ENCODE assay signal across 24 mouse cellular contexts in genomic region chr8:110323981-110324574, GRCm38 (mm10). TPM values are rescaled to one million over a fixed set of nuclear protein-coding genes. Genes with fewer than 3 reads are reported as not detected.
DNase-seq lines count a peak whose midpoint lies in the region; ATAC-seq and TF ChIP-seq lines count a peak whose summit lies in the region.
"Had no signal": no experiment of that assay in that cellular context is flagged by ENCODE, and none has a peak within 500 bp of the region (broad histone marks: within the 10 kb centered on the region; RNA-seq: fewer than 3 reads in every experiment).

No protein-coding gene starts in this region.

- H3K4me3 ChIP-seq in limb, embryonic 14.5 days (replicated peaks; ENCODE audit: low read length), result no peak overlapping the region
- no peak overlapping the region for H3K4me3 ChIP-seq in limb, embryonic 10.5 days
- H3K4me3 ChIP-seq in lung, embryonic 15.5 days, result no peak overlapping the region
- H3K4me3 ChIP-seq in intestine, embryonic 15.5 days (replicated peaks), result no peak overlapping the region
- H3K4me3 ChIP-seq: erythroblast, embryonic 14.5 days; heart, embryonic 12.5 days; hindbrain, embryonic 15.5 days; limb, embryonic 15.5 days; midbrain, embryonic 10.5 days; neural tube, embryonic 12.5 days had no signal

- H3K9me3 ChIP-seq in limb, embryonic 14.5 days (ENCODE audit: control insufficient read depth, low read length), result no peaks in the 10 kb centered on the region
- no peaks in the 10 kb centered on the region for H3K9me3 ChIP-seq in limb, embryonic 10.5 days (replicated peaks)
- no peaks in the 10 kb centered on the region for H3K9me3 ChIP-seq in lung, embryonic 15.5 days
- no peaks in the 10 kb centered on the region for H3K9me3 ChIP-seq in intestine, embryonic 15.5 days
- H3K9me3 ChIP-seq: hindbrain, embryonic 15.5 days; limb, embryonic 15.5 days; midbrain, embryonic 10.5 days; neural tube, embryonic 12.5 days had no signal

- no peaks in the 10 kb centered on the region for H3K36me3 ChIP-seq in limb, embryonic 14.5 days (ENCODE audit: control insufficient read depth, insufficient read depth, low read length)
- H3K36me3 ChIP-seq in limb, embryonic 10.5 days, result no peaks in the 10 kb centered on the region
- H3K36me3 ChIP-seq in lung, embryonic 15.5 days, result no peaks in the 10 kb centered on the region
- no peaks in the 10 kb centered on the region for H3K36me3 ChIP-seq in intestine, embryonic 15.5 days
- H3K36me3 ChIP-seq: heart, embryonic 12.5 days; hindbrain, embryonic 15.5 days; limb, embryonic 15.5 days; midbrain, embryonic 10.5 days; neural tube, embryonic 12.5 days had no signal

- ATAC-seq in limb, embryonic 14.5 days (ENCODE audit: low FRiP score, low read depth), result no peak
- peak; percentile 81 for ATAC-seq in lung, embryonic 15.5 days (ENCODE audit: borderline replicate concordance, extremely low read depth, low FRiP score, low TSS enrichment)
- ATAC-seq in intestine, embryonic 15.5 days, result no peak

- H3K4me1 ChIP-seq in limb, embryonic 14.5 days (ENCODE audit: control insufficient read depth, insufficient read depth, low read length), result no peaks in the 10 kb centered on the region
- H3K4me1 ChIP-seq in limb, embryonic 10.5 days, result no peaks in the 10 kb centered on the region
- 0 out of 2 replicates have a peak, but pooled peaks cover 6% of the 10 kb centered on the region for H3K4me1 ChIP-seq in lung, embryonic 15.5 days
- no peaks in the 10 kb centered on the region for H3K4me1 ChIP-seq in intestine, embryonic 15.5 days (replicated peaks)
- H3K4me1 ChIP-seq: heart, embryonic 12.5 days; hindbrain, embryonic 15.5 days; midbrain, embryonic 10.5 days; neural tube, embryonic 12.5 days had no signal

- 75% methylated on average over 10 of the region's 10 CpGs for WGBS in limb, embryonic 14.5 days
- 86% methylated on average over 10 of the region's 10 CpGs for WGBS in limb, embryonic 10.5 days
- 62% methylated on average over 10 of the region's 10 CpGs for WGBS in lung, embryonic 15.5 days
- 77% methylated on average over 10 of the region's 10 CpGs for WGBS in intestine, embryonic 15.5 days

- H3K27ac ChIP-seq in limb, embryonic 14.5 days (replicated peaks; ENCODE audit: low read depth, low read length), result no peak overlapping the region
- H3K27ac ChIP-seq in limb, embryonic 10.5 days, result no peak overlapping the region
- peak overlapping the region; percentile 63; the same call in 1 of the 2 replicates for H3K27ac ChIP-seq in lung, embryonic 15.5 days
- no peak overlapping the region for H3K27ac ChIP-seq in intestine, embryonic 15.5 days
- H3K27ac ChIP-seq: hindbrain, embryonic 15.5 days; limb, embryonic 15.5 days; midbrain, embryonic 10.5 days; neural tube, embryonic 12.5 days; stomach, postnatal 0 days had no signal

- H3K9ac ChIP-seq in limb, embryonic 14.5 days (ENCODE audit: low read depth, low read length, severe bottlenecking), result no peak overlapping the region
- no peak overlapping the region for H3K9ac ChIP-seq in lung, embryonic 15.5 days
- H3K9ac ChIP-seq in intestine, embryonic 15.5 days, result no peak overlapping the region
- H3K9ac ChIP-seq: heart, embryonic 12.5 days; hindbrain, embryonic 15.5 days; limb, embryonic 15.5 days; neural tube, embryonic 12.5 days had no signal

- no peak for TF ChIP-seq POLR2A in limb, embryonic 14.5 days (IDR thresholded peaks at IDR 0.05; ENCODE audit: borderline replicate concordance, extremely low read depth, insufficient read depth, insufficient read length)

- H3K27me3 ChIP-seq in limb, embryonic 14.5 days (ENCODE audit: control insufficient read depth, insufficient read depth, low read length), result no peaks in the 10 kb centered on the region
- no peaks in the 10 kb centered on the region for H3K27me3 ChIP-seq in limb, embryonic 10.5 days (ENCODE audit: low read depth, poor library complexity, severe bottlenecking)
- H3K27me3 ChIP-seq in lung, embryonic 15.5 days, result no peaks in the 10 kb centered on the region
- no peaks in the 10 kb centered on the region for H3K27me3 ChIP-seq in intestine, embryonic 15.5 days (replicated peaks)
- H3K27me3 ChIP-seq: heart, embryonic 12.5 days; hindbrain, embryonic 15.5 days; limb, embryonic 15.5 days; neural tube, embryonic 12.5 days had no signal

- peak; percentile 22 for DNase-seq in adrenal gland, adult 2 months
- DNase-seq in adrenal gland, postnatal 4 days (ENCODE audit: low spot score in 2 of 2), result no peak
- DNase-seq in limb, embryonic 14.5 days (ENCODE audit: low spot score), result peak; percentile 6
- DNase-seq in limb, embryonic 10.5 days (ENCODE audit: low spot score), result no peak
- peak; percentile 5 for DNase-seq in skeletal muscle tissue, adult 2 months (ENCODE audit: low read depth, low spot score)
- DNase-seq in right cerebral cortex, postnatal 14 days, result no peak
- DNase-seq: cerebellum, adult 11 months; cerebellum, postnatal 14 days; heart, postnatal 36 days; kidney, adult 11 months; kidney, postnatal 10 days; layer of hippocampus, adult 9-11 months; right cerebral cortex, postnatal 25 days; thymus, postnatal 14 days had no signal

- no peak overlapping the region for H3K4me2 ChIP-seq in limb, embryonic 14.5 days (replicated peaks; ENCODE audit: low read depth, low read length, severe bottlenecking)
- no peak overlapping the region for H3K4me2 ChIP-seq in lung, embryonic 15.5 days
- no peak overlapping the region for H3K4me2 ChIP-seq in intestine, embryonic 15.5 days (replicated peaks)
- H3K4me2 ChIP-seq: heart, embryonic 12.5 days; hindbrain, embryonic 15.5 days; limb, embryonic 15.5 days; neural tube, embryonic 12.5 days had no signal

RNA-seq across cellular contexts. Expression of gene Hydin, which starts 57.3 kb away (rescaled TPM):
- total RNA-seq in adrenal gland, adult 2 months (2021), result under 1 TPM; 0.10 to 0.17 TPM
- polyA plus RNA-seq in adrenal gland, adult 2 months (2012; rRNA removed), result 0.03 and 0.09 TPM in 2 replicates
- under 1 TPM; 0.08 to 0.20 TPM for total RNA-seq in adrenal gland, postnatal 4 days (2021)
- 0.01 and 0.03 TPM in 2 replicates for polyA plus RNA-seq in limb, embryonic 14.5 days (2012; rRNA removed)
- 0.07 TPM in 1 of 2 replicates, not detected in the other for polyA plus RNA-seq in limb, embryonic 14.5 days (2014; fragmentation: Nextera tagmentation; extraction: Ambion mirVana)
- 0.01 and 0.09 TPM in 2 replicates for polyA plus RNA-seq in limb, embryonic 10.5 days (2016; fragmentation: Nextera tagmentation; extraction: Ambion mirVana)
- 0.34 TPM in 2 replicates for polyA plus RNA-seq in lung, embryonic 15.5 days (2015; fragmentation: Nextera tagmentation; extraction: Ambion mirVana)
- polyA plus RNA-seq in intestine, embryonic 15.5 days (2015; fragmentation: Nextera tagmentation; extraction: Ambion mirVana), result 0.03 TPM in 2 replicates
- total RNA-seq: monocyte, adult 5-6 weeks had no signal

Comparison
In these comparisons a context has a peak if more than half of its experiments do, and no peak if none do; other contexts are left out.
1. DNase-seq: peak in adrenal gland, adult 2 months (single experiment), limb, embryonic 14.5 days (single experiment) and skeletal muscle tissue, adult 2 months (single experiment); none in adrenal gland, postnatal 4 days (0 of 2), limb, embryonic 10.5 days (single experiment) and right cerebral cortex, postnatal 14 days (single experiment).